Mouse (Mus musculus) neural tube, embryonic 13.5 days (tissue): ENCODE measurements at regions not wholly inside any gene's neighbourhood (a gene's known extent, or its start where the extent isn't known, plus 50 kb on each side); places are given as distances from the start of the nearest gene placed in this dataset.
A peak's percentile ranks its signal among the peaks of the same experiment; 100 is the strongest.

ENCODE experiments used
- ATAC-seq: fragments of 200-750 bp; cut with Nextera tagmentation; 2 replicates; pipeline ENCODE4 v1.8.0; 2017; ENCODE audit warnings: low read depth, mild to moderate bottlenecking, moderate TSS enrichment, moderate library complexity
- H3K27ac ChIP-seq: fragments of 300-500 bp; sonication (generic); replicated peaks from 2 replicates; pipeline ENCODE4 v1.5.1; 2015; ENCODE audit warnings: moderate library complexity, mild to moderate bottlenecking, inconsistent platforms
- H3K27me3 ChIP-seq: fragments of 300-500 bp; sonication (generic); 2 replicates; pipeline ENCODE4 v1.6.1; 2015; ENCODE audit warnings: mild to moderate bottlenecking, inconsistent platforms
- H3K36me3 ChIP-seq: fragments of 300-500 bp; sonication (generic); 2 replicates; pipeline ENCODE4 v1.6.1; 2015; ENCODE audit warnings: mild to moderate bottlenecking, inconsistent platforms
- H3K4me1 ChIP-seq: fragments of 300-500 bp; sonication (generic); replicated peaks from 2 replicates; pipeline ENCODE4 v1.6.1; 2015; ENCODE audit warnings: inconsistent platforms
- H3K4me2 ChIP-seq: fragments of 300-500 bp; sonication (generic); 2 replicates; pipeline ENCODE4 v1.6.1; 2015; ENCODE audit warnings: inconsistent platforms, mild to moderate bottlenecking, moderate library complexity
- H3K4me3 ChIP-seq: fragments of 300-500 bp; sonication (generic); 2 replicates; pipeline ENCODE4 v1.5.1; 2015; ENCODE audit warnings: mild to moderate bottlenecking, inconsistent platforms
- H3K9ac ChIP-seq: fragments of 300-500 bp; sonication (generic); 2 replicates; pipeline ENCODE4 v1.6.1; 2015; ENCODE audit warnings: moderate library complexity, mild to moderate bottlenecking, inconsistent platforms
- H3K9me3 ChIP-seq: fragments of 300-500 bp; sonication (generic); 2 replicates; pipeline ENCODE4 v1.6.1; 2016; ENCODE audit warnings: inconsistent platforms
- WGBS: fragments of 180-500 bp; shearing (Covaris S2); methylation state at CpG from one replicate; pipeline ENCODE4 v1.1.7; 2015; 5-methylcytosine and 5-hydroxymethylcytosine counted together

GRCm38 (mm10) chr2:95891566-95891965 is 426.4 kb upstream of the Lrrc4c start:
- no peaks in the 10 kb centered on the region for H3K4me1 ChIP-seq
- H3K27ac ChIP-seq: no peak overlapping the region
- H3K4me3 ChIP-seq: no peak overlapping the region
- H3K27me3 ChIP-seq: no peaks in the 10 kb centered on the region
- peak; percentile 63; the same call in 1 of the 2 replicates for ATAC-seq
- 37% methylated on average over 2 of the region's 2 CpGs for WGBS
- H3K36me3 ChIP-seq: no peaks in the 10 kb centered on the region
- no peak overlapping the region for H3K9ac ChIP-seq
- H3K4me2 ChIP-seq: no peak overlapping the region
- no peaks in the 10 kb centered on the region for H3K9me3 ChIP-seq

- Histone ChIP-seq H3K4me1 (no peaks in the 10 kb centered on the region), H3K36me3 (no peaks in the 10 kb centered on the region), H3K9ac (no peak overlapping the region), H3K27ac (no peak overlapping the region), H3K9me3 (no peaks in the 10 kb centered on the region), H3K4me2 (no peak overlapping the region), H3K27me3 (no peaks in the 10 kb centered on the region), H3K4me3 (no peak overlapping the region)
- no peak for ATAC-seq
- 66% methylated on average over 4 of the region's 4 CpGs for WGBS
These were observed 412.9 kb upstream of the Lrrc4c start for GRCm38 (mm10) chr2:95905026-95905425.

- Histone ChIP-seq H3K27ac (no peak overlapping the region), H3K9ac (no peak overlapping the region), H3K4me1 (no peaks in the 10 kb centered on the region), H3K4me3 (no peak overlapping the region), H3K27me3 (no peaks in the 10 kb centered on the region), H3K9me3 (no peaks in the 10 kb centered on the region), H3K4me2 (no peak overlapping the region), H3K36me3 (no peaks in the 10 kb centered on the region)
- ATAC-seq: no peak
These were observed 408.2 kb upstream of the Lrrc4c start for GRCm38 (mm10) chr2:95909758-95910157.

- H3K27me3 ChIP-seq: no peaks in the 10 kb centered on the region
- no peak overlapping the region for H3K27ac ChIP-seq
- no peaks in the 10 kb centered on the region for H3K4me1 ChIP-seq
- no peak overlapping the region for H3K9ac ChIP-seq
- ATAC-seq: no peak
- 68% methylated on average over 2 of the region's 2 CpGs for WGBS
- no peaks in the 10 kb centered on the region for H3K36me3 ChIP-seq
- H3K4me2 ChIP-seq: no peak overlapping the region
- no peaks in the 10 kb centered on the region for H3K9me3 ChIP-seq
- H3K4me3 ChIP-seq: no peak overlapping the region
These were observed 407.8 kb upstream of the Lrrc4c start for GRCm38 (mm10) chr2:95910160-95910559.
